Mouse (Mus musculus) heart, adult 18-20 months (tissue): ENCODE data around the gene Rpl23. TPM values are rescaled to one million over a fixed set of nuclear protein-coding genes. Genes with fewer than 3 reads are reported as not detected.
"Not testable (repeated sequence)": the region's sequence is repeated elsewhere in the genome, so short reads cannot be mapped to it uniquely, and the experiment has no call there.

Experiments used
- DNase-seq, 2 experiments: peaks; one replicate each; pipeline ENCODE4 v3.0.0; 2021 to 2022; ENCODE audit warnings: mixed read lengths in 1 of 2
- total RNA-seq, 2 experiments: library from RNA; stranded (reverse); gene quantifications; 2 replicates each; pipeline ENCODE4 v1.2.3; 2021

The Rpl23 gene
- total RNA-seq, 2 experiments from 2014 or later: 505 to 584 TPM

DNA sequence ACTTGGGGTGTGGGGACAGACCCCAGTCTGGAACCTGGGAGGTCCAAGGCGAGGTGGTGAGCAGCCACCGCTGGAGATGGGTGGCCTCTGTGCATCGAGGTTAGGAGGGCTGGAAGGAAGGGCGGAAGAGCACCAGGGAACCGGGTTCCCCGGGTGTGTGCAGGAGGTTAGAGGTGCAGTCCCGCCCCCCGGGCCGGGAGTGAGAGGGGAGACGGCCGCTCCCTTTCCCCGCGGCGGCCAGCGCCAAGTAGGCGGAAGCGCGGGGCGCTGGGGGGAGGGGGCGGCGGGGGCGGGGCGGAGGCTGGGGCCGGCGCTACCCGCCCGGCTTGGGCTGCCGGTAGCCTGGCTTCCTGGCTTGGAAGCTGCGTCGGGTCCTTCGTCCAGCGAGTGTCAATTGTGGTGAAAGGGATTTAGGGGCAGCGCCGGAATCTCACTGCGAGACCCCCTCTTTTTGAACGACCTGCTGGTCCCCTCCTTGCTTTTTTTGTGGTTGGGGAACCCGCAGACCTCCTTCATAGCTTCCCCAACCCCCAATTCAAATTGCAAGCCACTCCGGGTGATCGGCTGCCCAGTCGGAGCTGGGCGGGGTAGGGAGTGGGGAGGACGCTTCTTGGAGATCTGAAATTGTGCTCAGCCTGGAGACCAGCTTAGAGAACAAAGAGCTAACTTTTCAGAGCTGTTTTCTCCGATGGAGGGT lies 17.9 kb upstream of the Rpl23 start:
- peak; percentile 81 to 90 for DNase-seq

DNA sequence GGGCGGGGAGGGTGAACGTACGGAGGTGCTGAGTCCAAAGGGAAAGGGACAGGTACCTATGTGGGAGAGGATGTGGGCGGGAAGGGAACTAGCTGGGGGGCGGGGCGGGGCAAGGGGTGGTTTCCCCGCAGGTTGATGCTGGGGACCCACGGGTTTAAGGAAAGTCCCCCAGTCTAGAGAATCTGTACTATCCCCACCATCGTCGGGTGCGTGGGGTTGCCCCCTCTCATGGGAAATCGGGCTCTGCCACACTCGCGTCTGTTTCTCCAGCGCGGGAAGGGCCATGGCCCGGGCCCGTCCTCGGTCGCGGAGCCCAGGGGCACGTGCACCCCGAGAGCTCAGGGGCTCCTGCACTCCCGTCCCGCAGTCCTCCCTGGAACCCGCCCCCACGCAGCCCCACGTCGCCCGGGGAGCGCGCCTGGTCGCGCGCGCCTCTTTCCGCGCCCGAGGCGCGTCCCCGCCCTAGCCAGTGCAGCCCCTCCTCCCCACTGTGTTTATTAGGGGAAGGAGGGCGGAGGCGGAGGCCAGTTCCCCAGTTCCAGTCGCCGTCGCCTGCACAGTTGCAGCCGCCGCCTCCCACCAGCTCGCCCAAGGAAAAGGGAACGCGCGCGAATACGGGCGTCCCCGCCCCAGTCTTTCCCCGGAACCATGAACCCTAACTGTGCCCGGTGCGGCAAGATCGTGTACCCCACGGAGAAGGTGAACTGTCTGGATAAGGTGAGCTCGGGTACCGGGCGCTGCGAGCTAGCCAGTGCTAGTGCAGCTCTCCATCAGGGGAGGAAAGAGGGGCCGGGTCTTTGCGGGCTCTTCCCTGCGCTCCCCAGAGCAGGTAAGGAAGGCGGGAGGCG lies 17.1 kb upstream of the Rpl23 start:
- peak; percentile 92 to 94 for DNase-seq

DNA sequence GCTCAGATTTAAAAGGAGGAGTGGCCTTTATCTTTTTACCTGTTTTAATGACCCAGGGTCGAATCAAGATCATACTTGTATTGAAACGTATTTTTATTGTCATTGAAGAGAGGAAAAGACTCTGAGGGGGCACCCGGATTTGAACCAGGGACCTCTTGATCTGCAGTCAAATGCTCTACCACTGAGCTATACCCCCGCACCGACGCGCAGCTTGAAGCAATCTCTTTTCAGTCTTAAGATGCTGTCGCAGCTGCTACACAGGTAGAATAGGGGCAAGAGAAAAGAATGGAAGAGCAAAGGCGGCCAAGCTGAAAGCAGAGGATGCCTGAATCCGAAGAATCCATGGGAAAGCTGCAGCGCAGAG lies 16.5 kb upstream of the Rpl23 start, which contains the start of gene Lasp1:
Lasp1 (plus strand) TSS at position 219 of the 364 bp plus-strand sequence.
- DNase-seq: peak; percentile 89 to 95

DNA sequence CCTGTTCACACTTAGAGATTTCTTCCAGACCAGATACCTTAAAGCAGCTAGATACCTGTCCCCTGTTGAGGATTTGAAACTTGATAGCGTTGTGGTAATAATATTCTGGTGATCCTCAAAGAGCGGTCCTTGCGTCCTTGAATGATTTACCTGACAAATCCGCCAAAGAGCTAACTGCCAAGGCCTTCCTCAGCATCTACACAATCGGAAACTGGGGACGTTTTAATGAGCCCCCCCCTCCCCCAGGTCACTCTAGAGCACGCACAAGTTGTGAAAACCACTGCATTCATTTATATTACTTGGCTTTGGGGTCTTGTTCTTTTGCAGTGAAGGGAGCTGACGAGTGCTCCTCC lies 15.8 kb upstream of the Rpl23 start:
- DNase-seq: no peak

DNA sequence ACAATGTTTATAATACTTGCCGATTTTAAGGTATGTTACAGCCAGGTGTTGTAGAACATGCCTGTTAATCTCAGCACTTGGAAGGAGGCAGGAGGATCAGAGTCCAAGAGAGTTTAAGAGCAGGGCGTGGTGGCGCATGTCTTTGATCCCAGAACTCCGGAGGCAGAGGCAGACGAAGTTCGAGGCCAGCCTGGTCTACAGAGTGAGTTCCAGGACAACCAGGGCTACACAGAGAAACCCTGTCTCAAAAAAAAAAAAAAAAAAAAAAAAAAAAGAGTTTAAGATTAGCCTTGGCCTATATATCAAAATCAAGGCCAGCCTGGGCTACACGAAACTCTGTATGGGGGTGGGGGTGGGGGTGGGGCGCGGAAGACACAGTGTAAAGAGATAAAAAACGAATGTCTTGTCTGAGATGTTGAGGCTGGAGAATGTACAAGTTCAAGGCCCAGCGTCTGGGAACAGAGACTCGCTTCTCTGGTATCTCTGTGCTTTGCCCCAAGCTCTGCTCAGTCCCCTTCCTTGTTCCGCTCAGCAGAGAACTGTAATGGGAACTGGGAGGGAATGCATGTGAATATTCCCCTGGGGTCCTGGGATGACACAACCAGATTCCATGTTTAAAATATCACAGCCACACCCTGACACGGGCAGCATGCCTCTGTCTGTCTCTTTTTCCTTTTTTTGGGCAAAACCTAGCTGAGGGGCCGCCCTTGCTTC lies 15.3 kb upstream of the Rpl23 start:
- DNase-seq: peak; percentile 52 to 61

DNA sequence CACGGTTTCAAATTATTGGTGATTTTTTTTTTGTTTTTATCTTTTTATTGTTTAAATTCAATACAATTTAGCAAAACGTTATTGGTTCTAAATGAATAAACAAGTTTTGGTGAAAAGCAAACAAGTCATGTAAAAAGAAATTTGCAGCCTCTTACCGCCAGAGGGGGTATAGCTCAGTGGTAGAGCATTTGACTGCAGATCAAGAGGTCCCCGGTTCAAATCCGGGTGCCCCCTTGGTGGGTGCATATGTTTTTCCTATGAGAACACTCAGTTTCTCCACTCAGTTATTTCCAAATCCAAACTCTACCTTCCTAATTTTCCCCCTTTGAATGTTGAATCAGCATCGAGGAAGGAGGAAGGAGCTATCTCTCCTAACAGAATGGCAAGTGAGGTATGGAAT lies 14.7 kb upstream of the Rpl23 start:
- DNase-seq: peak; percentile 72 to 89

DNA sequence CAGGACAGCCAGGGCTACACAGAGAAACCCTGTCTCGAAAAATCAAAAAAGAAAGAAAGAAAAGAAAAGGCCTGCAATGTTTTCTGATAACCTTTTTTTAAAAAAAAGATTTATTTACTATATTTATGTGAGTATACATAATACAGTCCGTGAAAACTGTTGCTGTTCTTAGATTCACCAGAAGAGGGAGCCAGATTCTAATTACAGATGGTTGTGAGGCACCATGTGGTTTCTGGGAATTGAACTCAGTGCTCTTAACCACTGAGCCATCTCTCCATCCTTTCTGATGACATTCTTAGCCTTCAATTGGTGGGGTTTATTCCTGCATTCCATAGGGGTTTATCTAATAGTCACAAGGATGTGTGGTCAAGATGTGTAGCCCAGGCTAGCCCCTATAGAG lies 10.9 kb upstream of the Rpl23 start:
- peak; percentile 50 to 84 for DNase-seq

DNA sequence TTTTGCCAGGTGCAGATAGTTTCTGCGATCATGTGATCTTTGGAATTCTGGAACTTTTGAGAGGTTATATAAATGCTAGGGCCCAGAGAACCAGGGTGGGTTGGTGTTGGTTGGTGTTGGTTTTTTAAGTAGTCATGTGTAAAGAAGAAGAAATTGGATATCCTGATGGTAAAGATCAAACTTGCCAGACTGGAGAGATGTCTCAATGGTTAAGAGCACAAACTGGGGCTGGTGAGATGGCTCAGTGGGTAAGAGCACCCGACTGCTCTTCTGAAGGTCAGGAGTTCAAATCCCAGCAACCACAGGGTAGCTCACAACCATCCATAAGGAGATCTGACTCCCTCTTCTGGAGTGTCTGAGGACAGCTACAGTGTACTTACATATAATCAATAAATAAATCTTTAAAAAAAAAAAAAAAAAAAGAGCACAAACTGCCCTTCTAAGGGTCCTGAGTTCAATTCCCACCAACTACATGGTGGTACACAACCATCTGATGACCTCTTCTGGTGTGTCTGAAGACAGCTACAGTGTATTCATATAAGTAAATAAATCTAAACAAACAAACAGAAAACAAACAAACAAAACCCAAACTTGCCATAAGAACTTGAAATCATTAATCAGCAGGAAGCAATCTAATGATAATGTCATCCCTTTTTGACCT lies 8.7 kb upstream of the Rpl23 start:
- DNase-seq: not testable (repeated sequence)

DNA sequence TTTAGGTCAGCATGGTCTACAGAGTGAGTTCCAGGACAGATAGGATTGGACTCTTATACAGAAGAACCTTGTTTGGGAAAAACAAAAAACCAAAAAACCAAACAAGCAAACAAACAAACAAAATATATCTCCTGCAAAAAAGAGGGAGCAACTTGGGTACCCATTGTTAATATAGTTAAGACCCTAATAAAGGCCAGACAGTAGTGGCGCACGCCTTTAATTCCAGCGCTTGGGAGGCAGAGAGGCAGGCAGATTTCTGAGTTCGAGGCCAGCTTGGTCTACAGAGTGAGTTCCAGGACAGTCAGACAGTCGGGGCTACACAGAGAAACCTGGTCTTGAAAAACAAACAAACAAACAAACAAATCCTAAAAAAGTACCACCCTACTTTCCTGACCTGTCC lies 7.5 kb upstream of the Rpl23 start:
- no peak for DNase-seq

DNA sequence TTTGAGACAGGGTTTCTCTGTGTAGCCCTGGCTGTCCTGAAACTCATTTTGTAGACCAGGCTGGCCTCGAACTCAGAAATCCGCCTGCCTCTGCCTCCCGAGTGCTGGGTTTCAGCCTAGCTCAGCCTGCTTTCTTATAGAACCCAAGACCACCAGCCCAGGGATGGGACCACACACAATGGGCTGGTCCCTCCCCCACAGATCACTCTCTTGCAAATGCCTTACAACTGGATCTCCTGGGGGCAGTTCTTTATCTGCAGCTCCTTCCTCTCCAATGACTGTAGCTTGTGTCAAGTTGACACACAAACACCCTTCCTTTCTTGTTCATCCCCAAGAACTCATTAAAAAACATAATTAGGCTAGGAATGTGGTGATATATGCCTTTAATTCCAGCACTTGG lies 5.7 kb upstream of the Rpl23 start:
- no peak for DNase-seq

DNA sequence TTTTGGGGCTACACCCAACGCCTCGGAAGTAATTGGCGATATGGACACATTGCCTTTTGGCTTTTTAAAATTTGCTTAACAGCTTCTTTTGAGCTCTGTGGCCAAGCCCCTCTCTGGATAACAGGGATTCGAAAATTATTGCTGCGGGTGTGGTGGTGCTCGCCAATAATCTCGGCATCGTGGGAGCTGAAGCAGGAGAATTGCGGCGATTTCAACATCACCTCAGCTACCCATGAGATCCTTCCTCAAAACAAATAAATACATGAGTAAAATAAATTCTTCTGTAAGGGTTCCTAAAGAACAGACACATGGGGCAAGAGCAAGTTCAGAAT lies 293 bp upstream of the Rpl23 start:
- DNase-seq: no peak

DNA sequence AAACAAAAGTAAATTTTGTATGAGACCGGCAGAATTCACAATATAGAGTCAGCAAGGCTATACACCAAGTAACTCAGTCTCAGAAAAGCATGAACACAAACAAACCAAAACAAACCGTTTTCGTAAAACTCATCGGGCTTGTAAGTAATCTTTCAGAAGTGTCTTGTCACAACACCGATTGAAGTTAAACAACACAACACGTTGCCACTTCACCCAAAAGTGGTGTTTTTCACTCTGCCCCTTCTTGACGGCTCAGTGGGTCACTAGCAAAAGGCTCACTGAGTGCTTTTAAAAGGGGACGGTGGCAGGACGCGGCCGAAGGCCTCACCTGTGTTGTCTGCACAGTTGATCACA lies 782 bp downstream of the Rpl23 start:
- DNase-seq: no peak

DNA sequence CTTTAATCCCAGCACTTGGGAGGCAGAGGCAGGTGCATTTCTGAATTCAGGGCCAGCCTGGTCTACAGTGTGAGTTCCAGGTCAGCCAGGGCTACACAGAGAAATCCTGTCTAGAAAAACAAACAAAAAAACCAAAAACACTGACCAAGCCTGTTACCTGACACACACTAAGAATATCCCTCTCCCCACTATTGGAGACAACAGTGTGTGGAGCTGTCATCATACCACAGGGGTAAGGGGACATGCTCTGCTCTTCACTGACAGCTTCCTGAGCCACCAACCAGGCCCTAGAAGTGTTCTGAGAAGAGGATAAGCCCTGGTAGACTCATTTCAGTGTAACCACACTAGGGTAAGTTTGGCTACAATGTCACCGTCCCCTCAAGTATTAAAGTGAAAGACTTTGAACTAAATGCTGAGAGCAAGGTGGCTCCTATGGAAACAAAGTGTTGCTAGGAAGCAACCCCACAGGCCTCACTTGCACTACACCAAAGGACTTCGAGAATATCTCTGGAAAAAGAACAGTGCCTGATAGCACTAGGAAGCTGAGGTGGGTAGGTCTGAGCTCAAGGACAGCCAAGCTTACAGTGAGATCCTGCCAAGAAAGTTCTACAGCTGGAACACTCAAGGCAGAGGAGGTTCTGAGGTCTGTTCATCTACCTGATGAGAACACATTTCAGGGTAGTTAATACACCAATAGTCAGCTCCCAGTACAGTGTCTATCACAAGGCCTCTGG lies 2.1 kb downstream of the Rpl23 start:
- DNase-seq: no peak

DNA sequence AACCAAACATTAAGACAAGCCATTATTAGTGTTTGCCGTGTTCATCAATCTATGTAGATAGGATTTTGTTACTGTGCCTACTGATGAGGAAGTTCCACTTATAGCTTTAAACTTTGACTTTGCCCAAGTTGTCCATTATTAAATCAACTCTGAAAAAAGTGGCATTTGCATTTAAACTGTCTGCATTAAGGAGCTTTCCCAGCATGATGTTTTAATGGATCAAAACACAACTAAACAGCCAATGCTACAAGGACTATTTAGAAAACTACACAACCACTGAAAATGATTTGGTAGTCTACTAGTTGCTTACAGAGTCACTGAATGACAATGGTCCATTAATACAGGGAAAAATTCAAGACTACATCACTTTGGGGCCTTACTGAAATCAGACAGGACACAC lies 3.3 kb downstream of the Rpl23 start:
- no peak for DNase-seq

DNA sequence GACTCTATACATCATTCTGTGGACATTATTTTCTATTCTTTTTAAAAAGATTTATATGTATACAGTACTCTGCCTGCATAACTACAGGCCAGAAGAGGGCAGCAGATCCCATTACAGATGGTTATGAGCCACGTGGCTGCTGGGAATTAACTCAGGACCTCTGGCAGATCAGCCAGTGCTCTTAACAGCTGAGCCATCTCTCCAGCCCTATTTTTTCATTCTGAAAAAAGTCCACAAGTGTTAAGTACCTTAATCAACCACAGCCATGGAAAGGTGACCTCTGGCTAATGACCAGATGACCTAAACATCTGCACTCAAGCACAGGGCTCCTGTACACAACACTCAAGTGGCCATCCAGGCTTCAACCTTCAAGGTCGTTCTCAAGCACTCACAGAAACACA lies 5.1 kb downstream of the Rpl23 start:
- DNase-seq: no peak

DNA sequence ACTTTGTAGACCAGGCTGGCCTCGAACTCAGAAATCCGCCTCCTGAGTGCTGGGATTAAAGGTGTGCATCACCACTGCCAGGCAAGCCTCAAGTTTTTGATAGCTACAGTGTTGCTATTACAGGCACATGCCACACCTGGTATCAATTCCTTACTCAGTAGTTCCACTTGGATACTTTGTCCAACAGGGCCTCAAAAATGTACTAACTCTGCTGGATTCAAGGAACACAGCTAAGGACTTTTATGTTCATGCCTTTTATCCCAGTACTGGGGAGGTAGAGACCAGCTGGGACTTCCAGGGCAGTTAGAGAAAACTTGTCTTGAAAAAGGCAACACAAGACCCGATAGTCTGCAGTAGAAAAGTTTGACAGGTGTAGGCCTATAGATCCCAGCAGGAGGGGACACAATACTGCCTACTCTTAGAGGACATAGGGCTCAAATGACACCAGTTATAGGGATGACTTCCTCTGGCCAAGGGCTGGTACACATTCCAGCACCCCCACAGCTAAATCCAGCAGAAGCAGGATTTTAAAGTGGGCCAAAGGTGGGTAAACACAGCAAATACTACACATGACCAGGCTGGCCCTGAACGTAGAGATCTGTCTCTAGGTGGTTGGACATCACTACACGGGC lies 5.6 kb downstream of the Rpl23 start:
- no peak for DNase-seq

DNA sequence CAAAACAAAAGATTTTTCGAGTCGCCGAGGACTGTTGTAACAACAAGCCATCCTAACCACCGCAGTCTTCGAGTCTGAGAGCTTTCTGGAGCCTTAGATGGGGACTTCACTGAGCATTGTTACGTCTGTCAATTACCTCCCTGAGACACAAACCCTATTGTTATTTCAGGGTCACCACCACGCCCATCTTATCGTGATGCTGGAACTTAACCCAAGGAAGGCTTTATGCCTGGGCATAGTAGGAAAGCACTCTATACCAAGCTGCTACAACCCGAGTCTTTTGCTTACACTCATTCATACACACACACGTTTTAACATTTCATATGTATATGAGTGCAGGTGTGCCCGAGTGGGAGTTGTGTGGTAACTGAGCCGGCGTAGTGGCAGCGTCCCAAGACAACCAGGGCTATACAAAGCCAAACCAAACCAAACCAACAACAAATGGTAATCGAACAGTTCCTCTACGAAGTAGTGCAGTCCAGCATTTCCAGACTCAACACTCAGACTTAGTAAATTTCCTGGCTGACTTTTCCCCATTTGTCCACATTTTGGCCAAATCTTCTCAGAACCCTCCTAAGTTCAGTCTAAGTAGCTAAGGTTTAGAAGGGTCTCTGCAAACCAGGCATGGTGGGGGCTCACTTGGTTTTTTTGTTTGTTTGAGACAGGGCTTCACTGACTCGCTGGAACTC lies 6.3 kb downstream of the Rpl23 start, which contains the start of gene 1700001P01Rik:
1700001P01Rik (minus strand) TSS at position 111 of the 689 bp plus-strand sequence.
- DNase-seq: no peak

DNA sequence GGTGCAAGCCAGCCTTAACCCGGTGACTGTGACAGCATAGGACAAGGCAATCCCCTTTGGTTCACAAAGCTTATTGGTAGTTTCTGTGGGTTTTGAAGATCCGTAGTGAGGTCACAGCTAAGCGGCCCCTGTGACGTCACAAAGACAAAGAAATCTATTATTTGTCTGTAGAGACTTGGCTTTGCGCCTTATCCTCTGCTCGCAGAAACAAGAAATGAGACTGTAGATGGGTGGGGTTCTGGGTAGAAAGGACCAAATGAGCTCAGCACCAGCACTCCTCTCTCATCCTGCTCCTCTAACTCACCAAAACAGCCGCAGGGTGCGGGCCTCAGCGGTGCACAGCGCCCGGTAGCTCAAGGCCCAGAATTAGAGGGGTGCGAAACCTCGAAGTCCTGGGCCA lies 7.1 kb downstream of the Rpl23 start:
- no peak for DNase-seq

DNA sequence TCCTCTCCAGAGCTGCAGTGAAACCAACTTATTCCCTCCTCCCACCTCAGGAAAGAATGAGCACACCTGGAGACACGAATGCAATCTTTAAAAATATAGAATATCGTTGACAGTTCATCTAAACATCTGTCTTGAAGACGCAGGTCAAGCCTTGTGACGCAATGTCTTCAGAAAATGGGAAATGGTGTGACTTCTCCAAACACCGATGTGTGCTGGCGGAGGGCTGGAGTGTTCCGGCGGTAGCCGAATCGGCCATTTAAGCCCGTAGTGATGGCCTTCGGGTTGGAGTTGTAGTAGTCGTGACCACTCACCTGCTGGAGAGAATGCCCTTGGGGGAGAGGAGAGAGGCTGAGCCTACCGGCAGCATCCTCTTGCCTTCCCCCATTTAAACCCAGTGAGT lies 10.8 kb downstream of the Rpl23 start:
- no peak for DNase-seq

DNA sequence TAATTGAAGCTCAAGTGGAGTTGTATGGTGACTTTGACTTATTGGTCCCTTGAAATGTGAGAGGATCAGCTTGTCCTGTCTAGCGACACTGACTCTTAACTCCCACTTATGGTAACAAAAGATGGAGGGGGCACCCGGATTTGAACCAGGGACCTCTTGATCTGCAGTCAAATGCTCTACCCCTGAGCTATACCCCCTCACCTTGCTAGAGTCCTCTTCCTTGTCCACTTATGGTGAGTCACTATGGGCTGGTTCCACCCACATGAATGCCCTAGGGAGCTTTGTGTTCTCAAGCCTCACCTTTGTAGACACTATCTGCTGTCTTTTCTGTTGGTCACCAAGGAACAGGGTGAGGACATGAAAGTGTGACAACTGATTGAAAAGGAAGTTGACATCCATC lies 12.5 kb downstream of the Rpl23 start:
- DNase-seq: no peak
